Mouse (Mus musculus) liver, embryonic 12.5 days (tissue): Measurements from ENCODE around the gene Tmem221. TPM values are rescaled to one million over a fixed set of nuclear protein-coding genes. Genes with fewer than 3 reads are reported as not detected.
A peak's percentile ranks its signal among the peaks of the same experiment; 100 is the strongest.

ENCODE experiments used
- ATAC-seq: fragments of 200-750 bp; cut with Nextera tagmentation; 2 replicates; pipeline ENCODE4 v1.8.0; 2017; ENCODE audit warnings: moderate number of reproducible peaks, mild to moderate bottlenecking, moderate library complexity
- H3K27ac ChIP-seq: fragments of 300-500 bp; sonication (generic); 2 replicates; pipeline ENCODE4 v1.5.1; 2016; ENCODE audit warnings: mild to moderate bottlenecking
- H3K27me3 ChIP-seq: fragments of 300-500 bp; sonication (generic); replicated peaks from 2 replicates; pipeline ENCODE4 v1.6.1; 2016; ENCODE audit warnings: mild to moderate bottlenecking, moderate library complexity
- H3K36me3 ChIP-seq: fragments of 300-500 bp; sonication (generic); 2 replicates; pipeline ENCODE4 v1.6.1; 2016; ENCODE audit warnings: mild to moderate bottlenecking, moderate library complexity
- H3K4me1 ChIP-seq: fragments of 300-500 bp; sonication (generic); 2 replicates; pipeline ENCODE4 v1.6.1; 2016
- H3K4me2 ChIP-seq: fragments of 300-500 bp; sonication (generic); 2 replicates; pipeline ENCODE4 v1.6.1; 2016; ENCODE audit warnings: mild to moderate bottlenecking, moderate library complexity
- H3K4me3 ChIP-seq: fragments of 300-500 bp; sonication (generic); 2 replicates; pipeline ENCODE4 v1.5.1; 2016; ENCODE audit warnings: mild to moderate bottlenecking, moderate library complexity
- H3K9ac ChIP-seq: fragments of 300-500 bp; sonication (generic); 2 replicates; pipeline ENCODE4 v1.6.1; 2016; ENCODE audit warnings: mild to moderate bottlenecking, moderate library complexity
- H3K9me3 ChIP-seq: fragments of 300-500 bp; sonication (generic); replicated peaks from 2 replicates; pipeline ENCODE4 v1.6.1; 2016; ENCODE audit warnings: mild to moderate bottlenecking, moderate library complexity
- WGBS: fragments of 180-500 bp; shearing (Covaris S2); methylation state at CpG from one replicate; pipeline ENCODE4 v1.1.7; 2016; ENCODE audit not compliant: insufficient replicate concordance; 5-methylcytosine and 5-hydroxymethylcytosine counted together
- polyA plus RNA-seq: library from polyadenylated mRNA; unstranded; fragments of >200 nt; fragmentation: Nextera tagmentation; extraction: Ambion mirVana; gene quantifications from 2 replicates; pipeline ENCODE4 v1.2.1, GENCODE M21; 2016

The Tmem221 gene
- polyA plus RNA-seq: 0.61 and 0.75 TPM in 2 replicates

- Histone ChIP-seq H3K9me3 (no peaks in the 10 kb centered on the region), H3K36me3 (no peaks in the 10 kb centered on the region), H3K4me1 (peaks cover 78% of the 10 kb centered on the region), H3K27ac (peak within 1 kb of the TSS; percentile 83), H3K4me2 (peak within 1 kb of the TSS; percentile 93), H3K9ac (peak within 1 kb of the TSS; percentile 68), H3K27me3 (peaks cover 65% of the 10 kb centered on the region), H3K4me3 (peak within 1 kb of the TSS; percentile 63)
- WGBS: 8% methylated on average over 70 of the region's 70 CpGs
- peak; percentile 19; the same call in 1 of the 2 replicates for ATAC-seq
These were observed at the start of gene Tmem221 for GRCm38 (mm10) chr8:71558071-71558957. Tmem221 (minus strand) TSS chr8:71558871.

- H3K4me2 ChIP-seq: no peak overlapping the region
- WGBS: 63% methylated on average over 7 of the region's 7 CpGs
These were observed 45.4 kb upstream of the Tmem221 start for GRCm38 (mm10) chr8:71604021-71604420.

GRCm38 (mm10) chr8:71602666-71603334, 44.1 kb upstream of the Tmem221 start:
- Histone ChIP-seq H3K4me1 (peaks cover 20% of the 10 kb centered on the region), H3K9ac (no peak overlapping the region), H3K4me2 (peak overlapping the region; percentile 58), H3K4me3 (peak overlapping the region; percentile 33), H3K27me3 (peaks cover 57% of the 10 kb centered on the region), H3K9me3 (no peaks in the 10 kb centered on the region), H3K27ac (no peak overlapping the region), H3K36me3 (peaks cover 2% of the 10 kb centered on the region; the same call in 1 of the 2 replicates)
- peak; percentile 33; the same call in 1 of the 2 replicates for ATAC-seq
- 6% methylated on average over 32 of the region's 32 CpGs for WGBS

More at GRCm38 (mm10) chr8:71604021-71604420, 45.4 kb upstream of the Tmem221 start:
- no peaks in the 10 kb centered on the region for H3K9me3 ChIP-seq
- H3K27me3 ChIP-seq: peaks cover 57% of the 10 kb centered on the region
- no peak overlapping the region for H3K27ac ChIP-seq
- H3K36me3 ChIP-seq: peaks cover 2% of the 10 kb centered on the region; the same call in 1 of the 2 replicates
- ATAC-seq: no peak
- peaks cover 21% of the 10 kb centered on the region for H3K4me1 ChIP-seq
- H3K4me3 ChIP-seq: no peak overlapping the region
- H3K9ac ChIP-seq: no peak overlapping the region

- 4% methylated on average over 65 of the region's 65 CpGs for WGBS
These were observed 43.4 kb upstream of the Tmem221 start for GRCm38 (mm10) chr8:71601939-71602665.

GRCm38 (mm10) chr8:71598841-71599240, 40.2 kb upstream of the Tmem221 start:
- H3K9me3 ChIP-seq: no peaks in the 10 kb centered on the region
- H3K4me3 ChIP-seq: no peak overlapping the region
- H3K9ac ChIP-seq: no peak overlapping the region
- ATAC-seq: no peak
- peaks cover 43% of the 10 kb centered on the region for H3K4me1 ChIP-seq
- no peak overlapping the region for H3K4me2 ChIP-seq
- 69% methylated on average over 5 of the region's 5 CpGs for WGBS
- peaks cover 15% of the 10 kb centered on the region for H3K36me3 ChIP-seq
- H3K27ac ChIP-seq: no peak overlapping the region
- peaks cover 47% of the 10 kb centered on the region for H3K27me3 ChIP-seq

More at GRCm38 (mm10) chr8:71601939-71602665, 43.4 kb upstream of the Tmem221 start:
- H3K4me2 ChIP-seq: peak overlapping the region; percentile 58
- H3K27me3 ChIP-seq: peaks cover 60% of the 10 kb centered on the region
- no peak overlapping the region for H3K9ac ChIP-seq
- H3K36me3 ChIP-seq: peaks cover 2% of the 10 kb centered on the region; the same call in 1 of the 2 replicates
- H3K4me1 ChIP-seq: peaks cover 21% of the 10 kb centered on the region
- ATAC-seq: no peak
- H3K9me3 ChIP-seq: no peaks in the 10 kb centered on the region
- H3K4me3 ChIP-seq: peak overlapping the region; percentile 33
- H3K27ac ChIP-seq: no peak overlapping the region

- Histone ChIP-seq H3K36me3 (peaks cover 16% of the 10 kb centered on the region), H3K27ac (no peak overlapping the region), H3K9ac (no peak overlapping the region), H3K4me1 (peaks cover 47% of the 10 kb centered on the region), H3K27me3 (peaks cover 42% of the 10 kb centered on the region), H3K9me3 (no peaks in the 10 kb centered on the region), H3K4me2 (no peak overlapping the region), H3K4me3 (no peak overlapping the region)
- ATAC-seq: no peak
These were observed 39.7 kb upstream of the Tmem221 start for GRCm38 (mm10) chr8:71598375-71598774.

- peaks cover 33% of the 10 kb centered on the region for H3K27me3 ChIP-seq
- peaks cover 16% of the 10 kb centered on the region for H3K36me3 ChIP-seq
- WGBS: 76% methylated on average over 3 of the region's 3 CpGs
- peaks cover 47% of the 10 kb centered on the region for H3K4me1 ChIP-seq
- no peak within 1 kb of the TSS for H3K27ac ChIP-seq
- no peaks in the 10 kb centered on the region for H3K9me3 ChIP-seq
- no peak within 1 kb of the TSS for H3K4me2 ChIP-seq
- no peak for ATAC-seq
- H3K4me3 ChIP-seq: no peak within 1 kb of the TSS
- no peak within 1 kb of the TSS for H3K9ac ChIP-seq
These were observed 38.8 kb upstream of the Tmem221 start, which contains the start of gene Fam129c for GRCm38 (mm10) chr8:71597451-71597850. Fam129c (plus strand) TSS chr8:71597648.

GRCm38 (mm10) chr8:71596798-71597197, 38.1 kb upstream of the Tmem221 start:
- Histone ChIP-seq H3K4me2 (no peak overlapping the region), H3K4me3 (no peak overlapping the region), H3K27ac (no peak overlapping the region), H3K9me3 (no peaks in the 10 kb centered on the region), H3K4me1 (peaks cover 41% of the 10 kb centered on the region), H3K27me3 (peaks cover 26% of the 10 kb centered on the region), H3K9ac (no peak overlapping the region), H3K36me3 (peaks cover 16% of the 10 kb centered on the region)
- WGBS: 63% methylated on average over 4 of the region's 4 CpGs
- ATAC-seq: no peak

- H3K4me1 ChIP-seq: peaks cover 44% of the 10 kb centered on the region
- no peak overlapping the region for H3K27ac ChIP-seq
- no peaks in the 10 kb centered on the region for H3K9me3 ChIP-seq
- H3K36me3 ChIP-seq: peaks cover 16% of the 10 kb centered on the region
- H3K27me3 ChIP-seq: peaks cover 22% of the 10 kb centered on the region
- no peak for ATAC-seq
- no peak overlapping the region for H3K4me2 ChIP-seq
- no peak overlapping the region for H3K4me3 ChIP-seq
- no peak overlapping the region for H3K9ac ChIP-seq
- WGBS: 48% methylated on average over 6 of the region's 6 CpGs
These were observed 37.7 kb upstream of the Tmem221 start for GRCm38 (mm10) chr8:71596384-71596783.

GRCm38 (mm10) chr8:71595862-71596261, 37.2 kb upstream of the Tmem221 start:
- H3K9me3 ChIP-seq: no peaks in the 10 kb centered on the region
- H3K4me3 ChIP-seq: no peak overlapping the region
- 8% methylated on average over 27 of the region's 27 CpGs for WGBS
- no peak overlapping the region for H3K27ac ChIP-seq
- peaks cover 16% of the 10 kb centered on the region for H3K36me3 ChIP-seq
- peak overlapping the region; percentile 23 for H3K4me2 ChIP-seq
- no peak overlapping the region for H3K9ac ChIP-seq
- peak; percentile 2; the same call in 1 of the 2 replicates for ATAC-seq
- peaks cover 49% of the 10 kb centered on the region for H3K4me1 ChIP-seq
- peaks cover 17% of the 10 kb centered on the region for H3K27me3 ChIP-seq

- no peak overlapping the region for H3K9ac ChIP-seq
- H3K4me2 ChIP-seq: no peak overlapping the region
- peaks cover 13% of the 10 kb centered on the region for H3K36me3 ChIP-seq
- no peaks in the 10 kb centered on the region for H3K9me3 ChIP-seq
- H3K27me3 ChIP-seq: 0 out of 2 replicates have a peak, but pooled peaks cover 3% of the 10 kb centered on the region
- ATAC-seq: no peak
- peaks cover 59% of the 10 kb centered on the region for H3K4me1 ChIP-seq
- WGBS: 84% methylated on average over 4 of the region's 4 CpGs
- H3K4me3 ChIP-seq: no peak overlapping the region
- H3K27ac ChIP-seq: no peak overlapping the region
These were observed 35.7 kb upstream of the Tmem221 start for GRCm38 (mm10) chr8:71594324-71594722.
